Mouse (Mus musculus): ENCODE measurements around the gene Atp5l.

The Atp5l gene

DNA sequence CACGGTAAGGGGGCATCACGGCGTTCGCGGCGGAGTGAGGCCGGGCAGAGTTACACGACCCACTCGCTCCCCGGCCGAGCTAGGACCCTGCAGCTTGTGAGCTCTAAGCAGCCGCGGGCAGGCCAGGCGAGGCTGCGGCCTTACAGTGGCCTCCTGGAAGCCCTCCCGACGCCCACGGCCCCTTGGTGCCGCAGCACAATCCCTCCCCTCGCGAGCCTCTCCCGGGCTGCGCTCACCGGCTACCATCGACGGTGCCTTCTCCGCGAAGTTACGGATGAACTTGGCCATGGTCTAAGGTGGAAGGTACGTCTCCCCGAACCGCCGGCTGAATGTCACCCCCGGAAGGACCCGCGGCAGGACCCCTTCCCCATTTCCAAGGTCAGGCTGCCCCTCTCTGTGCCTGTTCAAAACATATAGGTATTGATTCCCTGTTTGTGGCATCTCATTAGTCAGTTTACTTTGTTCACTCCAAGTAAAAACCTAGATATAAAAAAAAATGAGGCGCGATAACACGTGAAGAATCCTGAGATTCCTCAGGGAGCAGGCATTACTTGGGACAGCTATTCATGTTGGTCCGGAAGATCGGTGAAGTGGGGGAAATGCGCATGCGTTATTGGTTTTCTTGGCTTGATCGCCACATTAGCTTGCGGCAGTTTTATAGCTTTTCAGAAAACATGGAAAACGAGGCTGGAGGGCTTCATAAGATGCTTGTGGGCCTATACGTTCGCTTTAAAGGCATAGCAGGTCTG, at the start of gene Atp5l:
Atp5l (minus strand) TSS at position 369 of the 749 bp plus-strand sequence.
- peak; percentile 99 for DNase-seq (ENCODE audit: low read depth)

DNA sequence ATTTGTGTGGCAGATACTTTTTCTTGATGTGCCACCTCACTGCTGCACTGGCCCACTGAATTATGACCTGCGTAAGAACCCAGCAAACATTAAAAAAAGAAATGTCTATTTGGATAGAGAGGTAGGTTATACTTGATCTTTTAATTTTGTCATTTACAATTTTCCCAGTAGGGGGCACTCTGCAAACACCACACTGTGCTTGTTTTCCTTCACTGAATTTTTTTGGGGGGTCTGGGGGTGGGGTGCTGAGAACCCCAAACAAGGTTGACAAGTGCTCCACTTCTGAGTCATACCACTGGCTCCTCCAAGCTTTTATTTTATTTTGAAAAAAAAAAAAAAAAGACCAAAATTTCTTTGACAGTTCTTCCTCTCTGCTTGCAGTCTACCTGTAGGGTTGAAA, 48.9 kb upstream of the Atp5l start:
- peak; percentile 41 for DNase-seq (ENCODE audit: low read depth)

GRCm38 (mm10) chr9:44967763-44968162, 47.2 kb upstream of the Atp5l start:
- peak; percentile 17 for DNase-seq (ENCODE audit: low read depth)

DNA sequence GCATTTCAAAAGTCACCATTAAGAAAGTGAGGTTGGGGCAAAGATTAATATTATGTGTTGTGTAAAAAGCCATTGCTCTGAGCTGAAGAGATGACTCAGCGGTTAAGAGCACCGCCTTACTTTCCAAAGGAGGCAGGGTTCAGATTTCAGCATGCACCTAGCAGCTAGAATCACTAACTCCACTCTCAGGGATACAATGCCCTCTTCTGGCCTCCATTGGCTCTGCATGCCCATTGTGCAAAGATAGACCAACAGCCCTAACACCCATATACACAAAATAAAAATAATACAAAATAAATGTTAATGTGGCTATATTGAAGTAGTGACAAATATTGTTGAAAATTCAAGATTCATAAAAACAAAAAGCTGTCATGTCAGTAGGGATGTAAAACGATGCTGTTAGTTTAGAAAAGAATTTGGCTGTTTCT, 46.3 kb upstream of the Atp5l start:
- peak; percentile 95 for DNase-seq (ENCODE audit: low read depth)

- no peak for DNase-seq (ENCODE audit: low read depth)
Measured at GRCm38 (mm10) chr9:44965833-44966466, 45.4 kb upstream of the Atp5l start.

- DNase-seq (ENCODE audit: low read depth), result peak; percentile 99
Measured at GRCm38 (mm10) chr9:44965126-44965832, 44.7 kb upstream of the Atp5l start, which contains the start of gene Ube4a. Gene Ube4a (minus strand): TSS chr9:44965600.

DNA sequence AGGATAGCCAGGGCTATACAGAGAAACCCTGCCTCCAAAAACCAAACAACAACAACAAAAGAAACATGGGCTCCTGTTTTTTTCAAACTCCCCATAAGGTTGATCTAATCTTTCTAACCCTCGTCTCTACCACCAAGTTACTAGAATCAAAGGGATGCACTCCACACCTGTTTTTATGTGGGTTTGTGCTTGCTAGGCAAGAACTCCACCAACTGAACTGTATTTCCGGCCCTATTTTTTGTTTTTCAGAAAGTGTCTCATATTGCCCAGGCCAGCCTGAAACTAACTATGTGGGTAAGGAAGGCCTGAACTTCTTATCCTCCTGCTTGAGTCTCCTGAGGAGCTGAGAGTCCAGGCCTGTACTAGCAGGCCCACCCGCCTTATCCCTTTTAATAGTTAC, 33.9 kb upstream of the Atp5l start:
- DNase-seq (ENCODE audit: low read depth), result no peak

DNA sequence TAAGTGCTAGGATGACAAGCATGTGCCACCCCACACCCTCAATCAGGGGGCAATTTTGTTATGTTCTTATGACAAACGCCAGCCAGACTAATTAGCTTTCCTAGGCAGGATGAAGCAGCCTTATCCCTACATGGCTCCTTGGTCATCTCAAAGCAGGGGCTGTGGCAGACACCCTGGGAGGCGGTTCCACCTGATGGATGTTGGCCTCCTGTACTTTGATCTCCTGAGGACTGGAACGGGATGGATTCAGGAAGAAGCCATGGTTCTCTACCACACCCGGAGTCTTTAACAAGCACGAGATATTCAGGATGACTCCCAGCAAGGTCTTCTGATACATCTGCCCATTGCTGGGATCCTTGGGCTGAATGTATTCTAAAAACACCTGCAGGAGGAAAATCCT, 27.3 kb upstream of the Atp5l start:
- DNase-seq (ENCODE audit: low read depth), result no peak

DNA sequence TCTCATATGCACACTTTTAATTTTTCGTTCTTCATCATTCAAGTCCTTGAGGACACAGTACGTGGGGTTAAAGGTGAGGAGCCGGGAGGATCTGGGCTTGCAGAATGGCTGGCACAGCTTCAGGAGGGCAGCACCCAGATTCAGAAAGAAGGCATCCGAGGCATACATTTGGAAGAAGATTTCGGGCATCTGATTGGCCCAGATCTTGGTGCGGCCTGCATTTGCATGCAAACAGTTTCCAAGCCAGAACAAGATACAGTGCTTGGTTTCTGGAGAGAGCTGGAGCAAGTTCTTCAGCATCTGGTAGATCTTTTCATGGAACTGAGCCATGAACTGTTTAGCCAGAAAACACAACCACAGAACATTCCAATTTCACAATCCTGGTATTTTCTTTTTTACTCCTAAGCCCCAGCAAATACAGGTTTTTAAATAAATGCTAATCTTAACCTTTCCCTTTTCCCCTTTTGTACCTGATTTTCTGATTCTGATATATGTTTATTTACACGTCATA, 25.7 kb upstream of the Atp5l start:
- no peak for DNase-seq (ENCODE audit: low read depth)

- DNase-seq (ENCODE audit: low read depth), result no peak
Measured at GRCm38 (mm10) chr9:44942421-44942820, 21.9 kb upstream of the Atp5l start.

- no peak for DNase-seq (ENCODE audit: low read depth)
Measured at GRCm38 (mm10) chr9:44941756-44942155, 21.2 kb upstream of the Atp5l start.

- no peak for DNase-seq (ENCODE audit: low read depth)
Measured at GRCm38 (mm10) chr9:44921543-44921942, 1.0 kb upstream of the Atp5l start.

- no peak for DNase-seq (ENCODE audit: low read depth)
Measured at GRCm38 (mm10) chr9:44921123-44921468, 554 bp upstream of the Atp5l start.

DNA sequence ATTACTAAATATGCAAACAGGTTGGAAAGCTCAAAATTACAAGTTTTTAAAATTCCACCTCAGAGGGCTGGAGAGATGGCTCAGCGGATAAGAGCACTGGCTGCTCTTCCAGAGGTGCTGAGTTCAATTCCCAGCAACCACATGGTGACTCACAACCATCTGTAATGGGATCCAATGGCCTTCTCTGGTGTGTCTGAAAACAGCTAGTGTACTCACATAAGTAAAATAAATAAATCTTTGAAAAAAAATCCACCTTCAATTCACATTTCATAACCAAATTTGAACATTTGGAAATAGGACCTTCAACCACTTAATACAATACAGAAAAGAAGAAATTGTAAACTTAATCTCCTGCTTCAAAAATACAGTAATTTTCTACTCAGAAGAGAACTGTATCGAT, 936 bp downstream of the Atp5l start:
- DNase-seq (ENCODE audit: low read depth), result peak; percentile 60

GRCm38 (mm10) chr9:44916196-44916595, 4.3 kb downstream of the Atp5l start:
- DNase-seq (ENCODE audit: low read depth), result peak; percentile 76

DNA sequence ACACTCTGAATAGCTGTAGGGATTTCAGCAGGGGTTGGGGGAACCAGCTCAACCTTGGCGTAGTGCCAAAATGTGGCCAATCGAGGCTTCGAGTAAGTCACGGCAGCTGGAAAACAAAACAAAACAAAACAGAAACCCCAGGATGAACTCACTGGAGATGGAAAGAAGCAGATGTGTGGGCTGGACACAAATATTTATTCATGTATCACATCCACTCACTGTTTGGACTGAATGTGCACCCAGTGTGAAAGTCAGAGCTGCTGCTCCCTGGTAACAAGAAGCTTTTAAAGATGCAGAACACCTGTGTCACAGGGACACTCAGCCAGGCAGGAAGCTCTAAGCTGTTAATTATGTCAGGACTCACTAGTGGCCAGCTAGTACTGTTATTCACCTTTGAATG, 5.8 kb downstream of the Atp5l start:
- peak; percentile 30 for DNase-seq (ENCODE audit: low read depth)

- no peak for DNase-seq (ENCODE audit: low read depth)
Measured at GRCm38 (mm10) chr9:44911365-44911764, 9.2 kb downstream of the Atp5l start.

DNA sequence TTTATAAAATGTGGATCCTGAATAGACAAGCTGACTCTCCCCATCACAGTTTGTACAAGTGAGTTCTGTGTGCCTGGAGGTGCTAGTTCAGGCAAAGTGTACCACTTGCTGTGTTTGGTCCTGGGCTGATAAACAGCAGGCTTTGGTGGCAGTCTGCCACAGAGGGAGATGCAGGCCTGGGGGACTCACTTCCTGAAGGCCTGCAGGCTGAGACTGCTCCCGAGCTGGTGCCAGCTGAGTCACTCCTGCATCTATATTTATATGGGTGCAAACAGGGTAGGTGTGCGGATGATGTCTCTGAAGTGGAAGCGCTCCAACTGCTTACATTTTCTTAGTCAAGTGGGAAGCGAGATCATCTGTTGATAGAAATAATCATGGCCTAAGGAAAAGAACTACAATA, 14.9 kb downstream of the Atp5l start:
- peak; percentile 81 for DNase-seq (ENCODE audit: low read depth)

DNA sequence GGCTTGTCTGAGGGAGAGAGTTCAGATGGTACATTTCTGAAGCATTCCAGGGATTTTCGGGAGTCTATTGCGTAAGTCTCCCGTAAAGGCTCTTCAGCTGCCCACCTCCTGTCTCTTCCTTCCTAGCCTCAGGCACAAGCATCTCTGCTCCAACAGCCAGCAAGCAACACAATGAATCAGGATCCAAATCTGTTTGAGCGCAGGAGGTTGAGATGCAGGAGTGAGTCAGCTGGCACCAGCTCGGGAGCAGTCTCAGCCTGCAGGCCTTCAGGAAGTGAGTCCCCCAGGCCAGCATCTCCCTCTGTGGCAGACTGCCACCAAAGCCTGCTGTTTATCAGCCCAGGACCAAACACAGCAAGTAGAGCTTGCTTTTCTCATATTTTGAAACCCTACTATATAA, 15.6 kb downstream of the Atp5l start:
- DNase-seq (ENCODE audit: low read depth), result peak; percentile 84

DNA sequence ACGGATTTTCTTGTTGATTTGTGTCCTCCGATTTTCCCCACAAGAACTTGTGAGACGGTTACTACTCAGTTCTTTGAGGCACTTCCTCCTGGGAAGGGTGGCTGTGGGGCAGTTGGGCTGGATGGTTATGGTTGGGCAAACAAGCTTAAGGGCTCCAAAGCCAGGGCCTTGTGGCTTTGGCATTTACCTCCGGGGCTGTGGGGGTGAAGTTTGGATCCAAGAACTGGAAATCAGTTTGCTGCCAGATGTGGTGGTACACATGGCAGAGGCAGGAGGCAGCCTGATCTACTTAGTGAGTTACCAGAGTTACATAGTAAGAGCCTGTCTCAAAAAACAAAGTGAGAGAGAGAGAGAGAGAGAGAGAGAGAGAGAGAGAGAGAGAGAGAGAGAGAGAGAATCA, 16.7 kb downstream of the Atp5l start:
- DNase-seq (ENCODE audit: low read depth), result no peak

GRCm38 (mm10) chr9:44900402-44900801, 20.1 kb downstream of the Atp5l start:
- DNase-seq (ENCODE audit: low read depth), result no peak

- no peak for DNase-seq (ENCODE audit: low read depth)
Measured at GRCm38 (mm10) chr9:44899716-44900115, 20.8 kb downstream of the Atp5l start.

DNA sequence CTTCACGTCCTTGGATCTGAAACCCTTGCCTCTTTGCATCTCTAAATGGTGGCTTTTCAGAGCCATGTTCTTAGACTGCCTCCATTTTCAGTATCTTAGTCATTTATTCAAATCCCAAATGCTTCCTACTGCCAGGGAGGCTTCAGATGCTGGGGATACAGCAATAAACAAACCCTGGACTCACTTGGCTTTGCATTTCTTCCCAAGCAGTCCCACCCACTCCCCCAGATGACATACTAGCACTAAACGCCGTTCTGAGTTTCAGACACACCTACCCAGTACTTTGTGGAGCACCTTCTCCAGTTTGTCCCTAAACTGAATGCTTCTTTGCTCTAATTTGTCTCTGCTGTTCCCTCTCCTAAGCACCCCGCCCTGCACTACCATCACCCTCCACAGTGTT, 23.5 kb downstream of the Atp5l start:
- DNase-seq (ENCODE audit: low read depth), result no peak

All from 416B (cell line).